Mouse (Mus musculus): ENCODE data around the gene Igfals.

- no peak for TF ChIP-seq GATA1 (IDR thresholded peaks at IDR 0.05; ENCODE audit: low read length)
- no peak for TF ChIP-seq TAL1 (IDR thresholded peaks at IDR 0.05; ENCODE audit: low read length)
Observed at GRCm38 (mm10) chr17:24873695-24874404, 8.1 kb downstream of the Igfals start.
